Comparison of ENCODE assay signal across 12 mouse cellular contexts in genomic region chr14:34880431-34881421, GRCm38 (mm10).
A peak's percentile ranks its signal among the peaks of the same experiment; 100 is the strongest.
DNase-seq lines count a peak whose midpoint lies in the region; ATAC-seq lines count a peak whose summit lies in the region.
"Had no signal": no experiment of that assay in that cellular context is flagged by ENCODE, and none has a peak within 500 bp of the region (broad histone marks: within the 10 kb centered on the region; RNA-seq: fewer than 3 reads in every experiment).

No protein-coding gene starts in this region.

- intact Hi-C loops in heart, postnatal 36 days (cut with DNase I) = no loop called here

- H3K9ac ChIP-seq in neural tube, embryonic 11.5 days (ENCODE audit: low read length) = no peak overlapping the region
- no peak overlapping the region for H3K9ac ChIP-seq in hindbrain, embryonic 11.5 days (ENCODE audit: low read depth, low read length)
- H3K9ac ChIP-seq: embryonic facial prominence, embryonic 13.5 days; liver, embryonic 14.5 days had no signal

- 37% methylated on average over 8 of the region's 8 CpGs for WGBS in neural tube, embryonic 11.5 days
- 20% methylated on average over 8 of the region's 8 CpGs for WGBS in hindbrain, embryonic 11.5 days

- no peaks in the 10 kb centered on the region for H3K4me1 ChIP-seq in neural tube, embryonic 11.5 days (ENCODE audit: control insufficient read depth, insufficient read depth, low read length)
- H3K4me1 ChIP-seq in hindbrain, embryonic 11.5 days (replicated peaks; ENCODE audit: control insufficient read depth, insufficient read depth, low read length) = 0 out of 2 replicates have a peak, but pooled peaks cover 2% of the 10 kb centered on the region
- H3K4me1 ChIP-seq: heart, embryonic 10.5 days had no signal

- no peak overlapping the region for H3K4me2 ChIP-seq in neural tube, embryonic 11.5 days (ENCODE audit: low read depth)
- H3K4me2 ChIP-seq in hindbrain, embryonic 11.5 days (replicated peaks; ENCODE audit: low read depth, low read length) = no peak overlapping the region
- H3K4me2 ChIP-seq: embryonic facial prominence, embryonic 13.5 days had no signal

- H3K27ac ChIP-seq in neural tube, embryonic 11.5 days (ENCODE audit: low read depth, low read length) = no peak overlapping the region
- no peak overlapping the region for H3K27ac ChIP-seq in hindbrain, embryonic 11.5 days (ENCODE audit: low read depth, low read length)
- H3K27ac ChIP-seq: embryonic facial prominence, embryonic 13.5 days; heart, embryonic 10.5 days; liver, embryonic 14.5 days had no signal

- H3K27me3 ChIP-seq in neural tube, embryonic 11.5 days (ENCODE audit: control insufficient read depth, insufficient read depth, low read length) = no peaks in the 10 kb centered on the region
- H3K27me3 ChIP-seq in hindbrain, embryonic 11.5 days (ENCODE audit: control insufficient read depth, insufficient read depth, low read length) = peaks cover 2% of the 10 kb centered on the region; the same call in 1 of the 2 replicates

- peak; percentile 36 for DNase-seq in neural tube, embryonic 11.5 days (ENCODE audit: low spot score)
- DNase-seq in neural tube, embryonic 10.5 days (ENCODE audit: extremely low spot score, low spot score) = no peak
- no peak for DNase-seq in hindbrain, embryonic 11.5 days (ENCODE audit: low spot score)
- peak; percentile 84 for DNase-seq in kidney, postnatal 14 days
- DNase-seq in retina, postnatal 1 day = peak; percentile 77
- no peak for DNase-seq in natural killer cell, adult 2 months (ENCODE audit: low spot score in 2 of 2)
- DNase-seq in heart, postnatal 36 days = no peak
- no peak for DNase-seq in embryo, embryonic 9.5 days (ENCODE audit: extremely low spot score)
- DNase-seq: spleen, adult 18-20 months had no signal

- no peaks in the 10 kb centered on the region for H3K36me3 ChIP-seq in neural tube, embryonic 11.5 days (ENCODE audit: control insufficient read depth, insufficient read depth, low read length)
- H3K36me3 ChIP-seq in hindbrain, embryonic 11.5 days (ENCODE audit: control insufficient read depth, insufficient read depth, low read length) = no peaks in the 10 kb centered on the region
- H3K36me3 ChIP-seq: embryonic facial prominence, embryonic 13.5 days; heart, embryonic 10.5 days had no signal

- no peaks in the 10 kb centered on the region for H3K9me3 ChIP-seq in neural tube, embryonic 11.5 days (ENCODE audit: control insufficient read depth, low read length)
- H3K9me3 ChIP-seq in hindbrain, embryonic 11.5 days (ENCODE audit: control insufficient read depth, low read length) = no peaks in the 10 kb centered on the region
- H3K9me3 ChIP-seq: embryonic facial prominence, embryonic 13.5 days; heart, embryonic 10.5 days had no signal

- no peak overlapping the region for H3K4me3 ChIP-seq in neural tube, embryonic 11.5 days (ENCODE audit: low read depth, low read length)
- no peak overlapping the region for H3K4me3 ChIP-seq in hindbrain, embryonic 11.5 days (ENCODE audit: low read depth, low read length)
- H3K4me3 ChIP-seq: embryonic facial prominence, embryonic 13.5 days; heart, embryonic 10.5 days had no signal

- ATAC-seq in neural tube, embryonic 11.5 days (ENCODE audit: insufficient read depth, low FRiP score, low TSS enrichment) = peak; percentile 60
- peak; percentile 64 for ATAC-seq in hindbrain, embryonic 11.5 days (ENCODE audit: low FRiP score)

Comparison
In these comparisons a context has a peak if more than half of its experiments do, and no peak if none do; other contexts are left out.
1. DNase-seq: peak in neural tube, embryonic 11.5 days (single experiment), kidney, postnatal 14 days (single experiment) and retina, postnatal 1 day (single experiment); none in neural tube, embryonic 10.5 days (single experiment), hindbrain, embryonic 11.5 days (single experiment), natural killer cell, adult 2 months (0 of 2), heart, postnatal 36 days (0 of 2) and embryo, embryonic 9.5 days (single experiment).